Mouse (Mus musculus): ENCODE results near the gene Dnmt3a.
"Not testable (repeated sequence)": the region's sequence is repeated elsewhere in the genome, so short reads cannot be mapped to it uniquely, and the experiment has no call there.

The Dnmt3a gene

GRCm38 (mm10) chr12:3919423-3919822, 113.6 kb downstream of the Dnmt3a start:
- no peak for DNase-seq

DNA sequence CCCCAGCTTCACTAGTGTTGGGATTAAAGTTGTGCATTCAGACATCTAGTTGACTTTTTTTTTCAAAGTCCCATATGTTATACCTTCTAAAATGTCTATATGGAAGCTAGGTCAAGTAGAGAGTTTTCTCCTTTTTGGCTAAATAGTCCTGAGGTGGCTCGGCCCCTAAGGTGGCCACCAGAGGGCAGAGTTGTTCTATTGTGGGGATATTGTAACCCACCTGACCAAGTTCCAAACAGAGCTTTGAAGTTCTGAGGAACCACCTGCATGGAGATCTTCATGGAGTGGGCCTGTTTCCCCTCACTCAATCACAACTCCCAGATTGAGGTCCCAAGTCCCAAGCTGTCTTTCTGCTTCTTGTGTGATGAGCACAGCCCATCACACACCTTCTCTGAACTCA, 120.3 kb downstream of the Dnmt3a start:
- DNase-seq = peak; percentile 66 to 88

DNA sequence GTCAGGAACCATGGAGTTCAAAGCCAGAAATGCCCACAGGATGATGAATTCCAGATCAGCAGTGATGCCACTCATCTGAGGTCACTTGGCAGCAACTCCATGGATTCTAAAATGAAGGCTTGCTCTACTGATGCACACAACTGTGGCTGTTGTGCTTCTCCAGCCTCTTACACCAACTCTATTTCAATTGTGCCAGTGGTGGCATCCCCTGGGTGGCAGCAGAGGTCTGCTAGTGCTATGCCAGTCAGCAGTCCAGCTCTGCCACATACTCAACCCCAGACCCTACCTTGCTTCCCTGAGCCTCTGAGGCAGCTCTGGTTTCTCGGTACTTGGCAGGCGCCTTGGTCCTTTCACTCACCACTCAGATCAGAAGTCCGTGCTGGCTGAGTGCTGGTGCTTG, 123.0 kb downstream of the Dnmt3a start:
- no peak for DNase-seq

GRCm38 (mm10) chr12:3930090-3930865, 124.5 kb downstream of the Dnmt3a start:
- not testable (repeated sequence) for DNase-seq

- no peak for DNase-seq
Measured at GRCm38 (mm10) chr12:3942026-3942425, 136.2 kb downstream of the Dnmt3a start.

GRCm38 (mm10) chr12:3944454-3945073, 138.8 kb downstream of the Dnmt3a start:
- no peak for DNase-seq

- no peak for DNase-seq
Measured at GRCm38 (mm10) chr12:3947503-3947902, 141.7 kb downstream of the Dnmt3a start.

GRCm38 (mm10) chr12:3954651-3955050, 148.8 kb downstream of the Dnmt3a start, which contains the start of gene Pomc:
Gene Pomc, plus strand, starts transcription at chr12:3954951.
- DNase-seq = no peak

DNA sequence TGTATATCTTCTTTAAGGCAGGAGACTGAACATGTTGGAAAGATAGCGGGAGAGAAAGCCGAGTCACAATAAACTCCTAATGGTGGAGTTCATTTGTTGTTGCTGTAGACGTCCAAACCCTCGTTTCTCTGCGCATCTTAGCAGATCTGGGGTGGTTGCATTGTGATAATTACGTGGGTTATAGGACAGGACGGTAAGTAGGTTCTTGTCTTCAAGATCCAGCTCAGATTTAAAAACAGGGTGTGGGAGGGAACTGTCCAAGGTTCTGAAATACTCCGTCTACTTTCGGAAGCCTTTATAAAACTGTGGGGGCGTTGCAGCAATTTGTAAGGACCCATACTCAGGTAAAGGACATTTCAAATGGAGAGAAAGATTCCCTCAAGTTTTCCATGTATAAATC, 149.6 kb downstream of the Dnmt3a start:
- DNase-seq = peak in 1 of 2 experiments; percentile 32

DNA sequence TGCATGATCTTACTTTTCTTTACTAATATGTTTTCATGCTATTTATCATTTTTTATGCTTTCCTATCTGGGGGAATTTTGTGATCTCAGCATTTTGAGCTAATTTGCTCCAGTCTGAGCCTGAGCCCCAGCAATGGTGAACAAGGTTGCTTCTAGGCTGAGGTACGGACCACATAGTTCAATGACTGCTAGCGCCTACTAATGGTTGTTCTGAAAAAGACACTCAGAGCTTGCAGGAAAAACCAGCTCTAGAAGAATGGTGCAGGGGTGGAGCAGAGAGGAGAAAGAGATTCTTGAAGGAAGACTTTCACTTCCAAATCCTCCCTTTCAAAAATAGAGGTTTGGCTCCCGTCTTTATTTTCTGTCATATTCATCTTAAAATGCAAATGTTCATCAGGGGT, 150.5 kb downstream of the Dnmt3a start:
- DNase-seq = no peak

DNA sequence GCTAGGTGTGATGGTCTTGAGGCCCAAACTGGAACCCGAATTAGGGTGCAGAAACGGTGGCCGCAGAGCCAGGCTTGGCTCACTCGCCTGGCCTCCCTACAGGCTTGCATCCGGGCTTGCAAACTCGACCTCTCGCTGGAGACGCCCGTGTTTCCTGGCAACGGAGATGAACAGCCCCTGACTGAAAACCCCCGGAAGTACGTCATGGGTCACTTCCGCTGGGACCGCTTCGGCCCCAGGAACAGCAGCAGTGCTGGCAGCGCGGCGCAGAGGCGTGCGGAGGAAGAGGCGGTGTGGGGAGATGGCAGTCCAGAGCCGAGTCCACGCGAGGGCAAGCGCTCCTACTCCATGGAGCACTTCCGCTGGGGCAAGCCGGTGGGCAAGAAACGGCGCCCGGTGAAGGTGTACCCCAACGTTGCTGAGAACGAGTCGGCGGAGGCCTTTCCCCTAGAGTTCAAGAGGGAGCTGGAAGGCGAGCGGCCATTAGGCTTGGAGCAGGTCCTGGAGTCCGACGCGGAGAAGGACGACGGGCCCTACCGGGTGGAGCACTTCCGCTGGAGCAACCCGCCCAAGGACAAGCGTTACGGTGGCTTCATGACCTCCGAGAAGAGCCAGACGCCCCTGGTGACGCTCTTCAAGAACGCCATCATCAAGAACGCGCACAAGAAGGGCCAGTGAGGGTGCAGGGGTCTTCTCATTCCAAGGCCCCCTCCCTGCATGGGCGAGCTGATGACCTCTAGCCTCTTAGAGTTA, 154.2 kb downstream of the Dnmt3a start:
- peak; percentile 87 to 94 for DNase-seq

- peak; percentile 29 to 45 for DNase-seq
Measured at GRCm38 (mm10) chr12:3960553-3960952, 154.7 kb downstream of the Dnmt3a start.

All from kidney, postnatal 25 days (tissue).